ENCODE assay signal across 27 mouse cellular contexts in the genomic region with DNA sequence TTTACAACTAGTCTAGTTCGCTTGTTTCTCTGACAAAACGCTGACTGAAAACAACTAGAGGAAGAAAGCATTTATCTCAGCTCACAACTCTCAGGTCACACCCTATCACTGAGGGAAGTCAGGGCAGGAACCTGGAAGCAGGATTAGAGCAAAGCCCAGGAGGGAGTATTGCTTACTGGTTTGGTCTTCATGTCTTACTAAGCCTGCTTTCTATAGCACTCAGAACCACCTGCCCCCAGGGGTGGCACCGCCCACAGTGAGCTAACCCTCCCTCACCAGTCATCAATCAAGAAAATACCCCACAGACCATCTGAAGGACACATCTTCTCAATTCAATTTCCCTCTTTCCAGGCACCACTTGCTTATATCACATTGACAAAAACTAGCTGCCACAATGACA. TPM values are rescaled to one million over a fixed set of nuclear protein-coding genes. Genes with fewer than 3 reads are reported as not detected.
DNase-seq lines count a peak whose midpoint lies in the region; ATAC-seq lines count a peak whose summit lies in the region.
"Had no signal": no experiment of that assay in that cellular context is flagged by ENCODE, and none has a peak within 500 bp of the region (broad histone marks: within the 10 kb centered on the region; RNA-seq: fewer than 3 reads in every experiment).

No protein-coding gene starts in this region.

- no peaks in the 10 kb centered on the region for H3K36me3 ChIP-seq in heart, embryonic 11.5 days (ENCODE audit: control insufficient read depth, insufficient read depth, low read length)
- peaks cover 13% of the 10 kb centered on the region for H3K36me3 ChIP-seq in heart, embryonic 12.5 days
- 0 out of 2 replicates have a peak, but pooled peaks cover 4% of the 10 kb centered on the region for H3K36me3 ChIP-seq in heart, embryonic 16.5 days (ENCODE audit: control insufficient read depth, insufficient read depth)
- H3K36me3 ChIP-seq in midbrain, embryonic 11.5 days (ENCODE audit: control insufficient read depth, insufficient read depth, low read length) = no peaks in the 10 kb centered on the region
- H3K36me3 ChIP-seq in midbrain, embryonic 10.5 days = no peaks in the 10 kb centered on the region
- H3K36me3 ChIP-seq: embryonic facial prominence, embryonic 12.5 days; embryonic facial prominence, embryonic 15.5 days; G1E; hindbrain, embryonic 12.5 days; hindbrain, embryonic 15.5 days; kidney, embryonic 15.5 days had no signal

- no peak for ATAC-seq in heart, embryonic 11.5 days (replicated peaks; ENCODE audit: insufficient number of reproducible peaks, low FRiP score, low TSS enrichment)
- no peak for ATAC-seq in heart, embryonic 12.5 days (ENCODE audit: insufficient number of reproducible peaks, low FRiP score)
- no peak for ATAC-seq in heart, embryonic 16.5 days (replicated peaks; ENCODE audit: extremely low read depth, insufficient read depth, low FRiP score)
- ATAC-seq in midbrain, embryonic 11.5 days (ENCODE audit: low FRiP score) = no peak
- ATAC-seq: forebrain, embryonic 14.5 days; forebrain, postnatal 0 days; Patski had no signal

- no peaks in the 10 kb centered on the region for H3K27me3 ChIP-seq in heart, embryonic 11.5 days (ENCODE audit: control insufficient read depth, insufficient read depth, low read length)
- no peaks in the 10 kb centered on the region for H3K27me3 ChIP-seq in heart, embryonic 12.5 days (replicated peaks)
- no peaks in the 10 kb centered on the region for H3K27me3 ChIP-seq in heart, embryonic 16.5 days (ENCODE audit: control insufficient read depth, insufficient read depth, low read length)
- no peaks in the 10 kb centered on the region for H3K27me3 ChIP-seq in midbrain, embryonic 11.5 days (ENCODE audit: control insufficient read depth, insufficient read depth, low read length)
- H3K27me3 ChIP-seq in midbrain, embryonic 10.5 days (ENCODE audit: low read depth, poor library complexity, severe bottlenecking) = no peaks in the 10 kb centered on the region
- H3K27me3 ChIP-seq: CH12.LX; embryonic facial prominence, embryonic 12.5 days; embryonic facial prominence, embryonic 15.5 days; hindbrain, embryonic 12.5 days; hindbrain, embryonic 15.5 days; kidney, embryonic 15.5 days had no signal

- H3K9me3 ChIP-seq in heart, embryonic 11.5 days (replicated peaks; ENCODE audit: control insufficient read depth, low read length) = no peaks in the 10 kb centered on the region
- no peaks in the 10 kb centered on the region for H3K9me3 ChIP-seq in heart, embryonic 12.5 days (replicated peaks)
- H3K9me3 ChIP-seq in heart, embryonic 16.5 days (replicated peaks; ENCODE audit: control insufficient read depth, low read length) = no peaks in the 10 kb centered on the region
- no peaks in the 10 kb centered on the region for H3K9me3 ChIP-seq in midbrain, embryonic 11.5 days (ENCODE audit: control insufficient read depth, low read length)
- H3K9me3 ChIP-seq in midbrain, embryonic 10.5 days (replicated peaks) = no peaks in the 10 kb centered on the region
- H3K9me3 ChIP-seq: embryonic facial prominence, embryonic 12.5 days; embryonic facial prominence, embryonic 15.5 days; G1E; hindbrain, embryonic 12.5 days; hindbrain, embryonic 15.5 days; kidney, embryonic 15.5 days had no signal

- no peak overlapping the region for H3K9ac ChIP-seq in heart, embryonic 11.5 days (ENCODE audit: low read depth, low read length)
- no peak overlapping the region for H3K9ac ChIP-seq in heart, embryonic 12.5 days
- H3K9ac ChIP-seq in heart, embryonic 16.5 days (ENCODE audit: low read length) = no peak overlapping the region
- no peak overlapping the region for H3K9ac ChIP-seq in midbrain, embryonic 11.5 days (ENCODE audit: low read length)
- H3K9ac ChIP-seq: embryonic facial prominence, embryonic 12.5 days; embryonic facial prominence, embryonic 15.5 days; forebrain, postnatal 0 days; hindbrain, embryonic 12.5 days; hindbrain, embryonic 15.5 days; kidney, embryonic 15.5 days had no signal

- WGBS in heart, embryonic 11.5 days (ENCODE audit: insufficient replicate concordance) = 62% methylated on average over 3 of the region's 3 CpGs
- WGBS in heart, embryonic 12.5 days = 77% methylated on average over 3 of the region's 3 CpGs
- WGBS in heart, embryonic 16.5 days = 77% methylated on average over 3 of the region's 3 CpGs
- WGBS in midbrain, embryonic 11.5 days = 90% methylated on average over 3 of the region's 3 CpGs
- 88% methylated on average over 3 of the region's 3 CpGs for WGBS in midbrain, embryonic 10.5 days

- H3K4me1 ChIP-seq in heart, embryonic 11.5 days (ENCODE audit: control insufficient read depth, insufficient read depth, low read length) = peaks cover 24% of the 10 kb centered on the region
- peaks cover 55% of the 10 kb centered on the region for H3K4me1 ChIP-seq in heart, embryonic 12.5 days (replicated peaks)
- H3K4me1 ChIP-seq in heart, embryonic 16.5 days (ENCODE audit: control insufficient read depth, insufficient read depth, low read length) = peaks cover 36% of the 10 kb centered on the region
- H3K4me1 ChIP-seq in midbrain, embryonic 11.5 days (ENCODE audit: control insufficient read depth, insufficient read depth, low read length) = peaks cover 17% of the 10 kb centered on the region
- peaks cover 49% of the 10 kb centered on the region for H3K4me1 ChIP-seq in midbrain, embryonic 10.5 days

- H3K4me2 ChIP-seq in heart, embryonic 11.5 days = no peak overlapping the region
- no peak overlapping the region for H3K4me2 ChIP-seq in heart, embryonic 12.5 days
- no peak overlapping the region for H3K4me2 ChIP-seq in heart, embryonic 16.5 days (ENCODE audit: low read depth, low read length)
- H3K4me2 ChIP-seq in midbrain, embryonic 11.5 days = no peak overlapping the region
- H3K4me2 ChIP-seq: embryonic facial prominence, embryonic 12.5 days; embryonic facial prominence, embryonic 15.5 days; hindbrain, embryonic 12.5 days; hindbrain, embryonic 15.5 days; kidney, embryonic 15.5 days had no signal

- H3K27ac ChIP-seq in heart, embryonic 11.5 days (ENCODE audit: low read depth, low read length) = peak overlapping the region; percentile 54; the same call in 1 of the 2 replicates
- no peak overlapping the region for H3K27ac ChIP-seq in heart, embryonic 12.5 days (ENCODE audit: poor library complexity, severe bottlenecking)
- peak overlapping the region; percentile 87 for H3K27ac ChIP-seq in heart, embryonic 16.5 days (ENCODE audit: low read length)
- no peak overlapping the region for H3K27ac ChIP-seq in midbrain, embryonic 11.5 days (ENCODE audit: low read depth, low read length)
- no peak overlapping the region for H3K27ac ChIP-seq in midbrain, embryonic 10.5 days (replicated peaks)
- H3K27ac ChIP-seq: embryonic facial prominence, embryonic 15.5 days; hindbrain, embryonic 12.5 days; hindbrain, embryonic 15.5 days had no signal

- DNase-seq in heart, adult 11 months = peak; percentile 85
- no peak for DNase-seq in heart, postnatal 25 days (ENCODE audit: low spot score)
- no peak for DNase-seq in heart, adult 18-20 months
- peak; percentile 57 for DNase-seq in midbrain, embryonic 11.5 days (ENCODE audit: low spot score, missing footprints)
- no peak for DNase-seq in midbrain, embryonic 10.5 days (ENCODE audit: low spot score)
- DNase-seq: adrenal gland, postnatal 10 days; B cell, adult 2 months; cerebellum, adult 11 months; cerebellum, adult 2 months; cerebellum, adult 9-11 months; cerebellum, postnatal 25 days; forebrain, postnatal 0 days; kidney, adult 8-10 months had no signal

- intact Hi-C loops in heart, postnatal 25 days (cut with DNase I) = no loop called here

- H3K4me3 ChIP-seq in heart, embryonic 11.5 days (ENCODE audit: low read depth, low read length) = no peak overlapping the region
- H3K4me3 ChIP-seq in heart, embryonic 12.5 days = no peak overlapping the region
- no peak overlapping the region for H3K4me3 ChIP-seq in heart, embryonic 16.5 days (ENCODE audit: low read length)
- H3K4me3 ChIP-seq in midbrain, embryonic 11.5 days (ENCODE audit: low read depth, low read length) = no peak overlapping the region
- no peak overlapping the region for H3K4me3 ChIP-seq in midbrain, embryonic 10.5 days
- H3K4me3 ChIP-seq: embryonic facial prominence, embryonic 12.5 days; embryonic facial prominence, embryonic 15.5 days; hindbrain, embryonic 12.5 days; hindbrain, embryonic 15.5 days; kidney, embryonic 15.5 days had no signal

RNA-seq across cellular contexts. Expression of gene Fam189a2, which starts 12.4 kb away (rescaled TPM):
- 10 to 100 TPM; 49.6 to 53.1 TPM for total RNA-seq in heart, postnatal 25 days (2021)
- polyA plus RNA-seq in heart, embryonic 11.5 days (2014; fragmentation: Nextera tagmentation; extraction: Ambion mirVana) = 8.3 and 9.3 TPM in 2 replicates
- polyA plus RNA-seq in heart, embryonic 12.5 days (2016; fragmentation: Nextera tagmentation; extraction: Ambion mirVana) = 4.6 and 4.8 TPM in 2 replicates
- polyA plus RNA-seq in heart, embryonic 16.5 days (2015; fragmentation: Nextera tagmentation; extraction: Ambion mirVana) = 5.6 and 6.0 TPM in 2 replicates
- 10 to 100 TPM; 55.3 to 60.9 TPM for total RNA-seq in heart, adult 18-20 months (2021)
- polyA plus RNA-seq in midbrain, embryonic 11.5 days (2014; fragmentation: Nextera tagmentation; extraction: Ambion mirVana) = 2.6 and 2.8 TPM in 2 replicates
- 0.95 and 1.1 TPM in 2 replicates for polyA plus RNA-seq in midbrain, embryonic 10.5 days (2016; fragmentation: Nextera tagmentation; extraction: Ambion mirVana)
- total RNA-seq: CH12.LX; common myeloid progenitor, adult 5-6 weeks; granulocyte monocyte progenitor cell, adult 5-6 weeks had no signal
- polyA plus RNA-seq: G1E had no signal

Comparison
In these comparisons a context has a peak if more than half of its experiments do, and no peak if none do; other contexts are left out.
1. DNase-seq: peak in heart, adult 11 months (single experiment) and midbrain, embryonic 11.5 days (single experiment); none in heart, postnatal 25 days (single experiment), heart, adult 18-20 months (0 of 2) and midbrain, embryonic 10.5 days (single experiment).
2. H3K27ac ChIP-seq: peak in heart, embryonic 11.5 days (single experiment) and heart, embryonic 16.5 days (single experiment); none in heart, embryonic 12.5 days (single experiment), midbrain, embryonic 11.5 days (single experiment) and midbrain, embryonic 10.5 days (single experiment).